Mouse (Mus musculus) limb, embryonic 14.5 days (tissue): Measurements from ENCODE around the gene Rdh16f1. TPM values are rescaled to one million over a fixed set of nuclear protein-coding genes. Genes with fewer than 3 reads are reported as not detected.
A peak's percentile ranks its signal among the peaks of the same experiment; 100 is the strongest.

Experiments
- ATAC-seq: fragments of 200-750 bp; cut with Nextera tagmentation; 2 replicates; pipeline ENCODE4 v1.8.0; 2017; ENCODE audit warnings: low read depth, moderate number of reproducible peaks, moderate TSS enrichment; ENCODE audit not compliant: low FRiP score
- DNase-seq: peaks from one replicate; pipeline ENCODE4 v3.0.0-alpha.2; 2015; ENCODE audit warnings: low spot score
- H3K27ac ChIP-seq: fragments of 300-500 bp; sonication (generic); replicated peaks from 2 replicates; pipeline ENCODE4 v1.5.1; 2014; ENCODE audit warnings: low read depth, mild to moderate bottlenecking, low read length, moderate library complexity, mixed read lengths
- H3K27me3 ChIP-seq: fragments of 300-500 bp; sonication (generic); 2 replicates; pipeline ENCODE4 v1.6.1; 2014; ENCODE audit warnings: low read length, mixed read lengths; ENCODE audit not compliant: control insufficient read depth, insufficient read depth
- H3K36me3 ChIP-seq: fragments of 300-500 bp; sonication (generic); 2 replicates; pipeline ENCODE4 v1.6.1; 2014; ENCODE audit warnings: mild to moderate bottlenecking, low read length, moderate library complexity, mixed read lengths; ENCODE audit not compliant: control insufficient read depth, insufficient read depth
- H3K4me1 ChIP-seq: fragments of 300-500 bp; sonication (generic); 2 replicates; pipeline ENCODE4 v1.6.1; 2014; ENCODE audit warnings: antibody characterized with exemption, low read length, mixed read lengths; ENCODE audit not compliant: control insufficient read depth, insufficient read depth
- H3K4me2 ChIP-seq: fragments of 300-500 bp; sonication (generic); replicated peaks from 2 replicates; pipeline ENCODE4 v1.6.1; 2014; ENCODE audit warnings: low read depth, mild to moderate bottlenecking, low read length, moderate library complexity; ENCODE audit not compliant: severe bottlenecking
- H3K4me3 ChIP-seq: fragments of 300-500 bp; sonication (generic); replicated peaks from 2 replicates; pipeline ENCODE4 v1.5.1; 2014; ENCODE audit warnings: low read length
- H3K9ac ChIP-seq: fragments of 300-500 bp; sonication (generic); 2 replicates; pipeline ENCODE4 v1.6.1; 2014; ENCODE audit warnings: mild to moderate bottlenecking, low read depth, low read length, moderate library complexity; ENCODE audit not compliant: severe bottlenecking
- H3K9me3 ChIP-seq: fragments of 300-500 bp; sonication (generic); 2 replicates; pipeline ENCODE4 v1.6.1; 2016; ENCODE audit warnings: low read length; ENCODE audit not compliant: control insufficient read depth
- POLR2A ChIP-seq: fragments of 200-500 bp; IDR thresholded peaks from 2 replicates; pipeline ENCODE4 v1.8.0; 2012; ENCODE audit warnings: inconsistent platforms, mild to moderate bottlenecking, moderate library complexity, borderline replicate concordance; ENCODE audit not compliant: insufficient read depth, insufficient read length; ENCODE audit errors: extremely low read depth
- WGBS: fragments of 180-500 bp; shearing (Covaris S2); extraction: QIAGEN DNeasy Blood & Tissue Kit; methylation state at CpG from one replicate; pipeline ENCODE4 v1.1.7; 2014; 5-methylcytosine and 5-hydroxymethylcytosine counted together
- polyA plus RNA-seq, 2 experiments: library from polyadenylated mRNA; depleted of rRNA in 1 of 2; stranded (reverse) in 1 of 2; unstranded in 1 of 2; fragments of >200 nt; fragmentation: Nextera tagmentation in 1 of 2; extraction: Ambion mirVana in 1 of 2; gene quantifications; 2 replicates each; pipeline versions ENCODE4 v1.2.1 to v1.2.3; 2012 to 2014

The Rdh16f1 gene
- polyA plus RNA-seq, 2 experiments = 0.16 to 0.59 TPM

DNA sequence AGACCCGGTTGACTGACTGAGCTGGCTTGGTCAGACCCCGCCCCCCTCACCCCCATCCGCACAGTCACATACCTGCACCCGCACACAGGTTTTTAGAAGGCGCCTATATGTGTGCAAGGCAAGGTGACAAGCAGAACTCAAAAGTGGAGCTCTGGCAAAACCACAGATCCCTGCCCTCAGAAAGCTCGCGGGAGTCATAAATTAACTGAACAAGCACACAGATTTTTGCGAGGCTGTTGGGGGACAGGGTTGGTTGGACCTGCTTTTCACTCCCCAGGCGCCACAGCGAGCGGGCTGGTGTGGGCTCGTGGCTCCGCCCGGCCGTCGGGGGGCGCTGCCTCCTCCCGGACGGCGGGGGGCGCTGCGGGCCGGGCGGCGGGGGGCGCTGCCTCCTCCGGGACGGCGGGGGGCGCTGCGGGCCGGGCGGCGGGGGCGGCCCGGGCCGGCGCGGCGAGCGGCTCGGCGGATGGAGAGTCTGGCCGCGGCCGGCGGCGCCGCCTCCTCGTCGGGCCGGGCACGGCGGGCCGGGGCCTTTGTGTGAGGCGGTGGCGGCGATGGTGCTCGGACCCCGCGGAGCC, 20.4 kb upstream of the Rdh16f1 start, which contains the start of gene Zbtb39:
Zbtb39 (plus strand) TSS at position 456 of the 578 bp plus-strand sequence.
- Histone ChIP-seq H3K9ac (peak within 1 kb of the TSS; percentile 98), H3K4me3 (peak within 1 kb of the TSS; percentile 90), H3K36me3 (peaks cover 28% of the 10 kb centered on the region), H3K4me1 (peaks cover 10% of the 10 kb centered on the region), H3K27ac (peak within 1 kb of the TSS; percentile 79), H3K9me3 (no peaks in the 10 kb centered on the region), H3K27me3 (no peaks in the 10 kb centered on the region), H3K4me2 (peak within 1 kb of the TSS; percentile 78)
- TF ChIP-seq POLR2A = 0 out of 2 replicates have a peak, but pooled peaks have one; percentile 50
- peak; percentile 85 for ATAC-seq
- peak; percentile 72 for DNase-seq
- 2% methylated on average over 24 of the region's 61 CpGs for WGBS

DNA sequence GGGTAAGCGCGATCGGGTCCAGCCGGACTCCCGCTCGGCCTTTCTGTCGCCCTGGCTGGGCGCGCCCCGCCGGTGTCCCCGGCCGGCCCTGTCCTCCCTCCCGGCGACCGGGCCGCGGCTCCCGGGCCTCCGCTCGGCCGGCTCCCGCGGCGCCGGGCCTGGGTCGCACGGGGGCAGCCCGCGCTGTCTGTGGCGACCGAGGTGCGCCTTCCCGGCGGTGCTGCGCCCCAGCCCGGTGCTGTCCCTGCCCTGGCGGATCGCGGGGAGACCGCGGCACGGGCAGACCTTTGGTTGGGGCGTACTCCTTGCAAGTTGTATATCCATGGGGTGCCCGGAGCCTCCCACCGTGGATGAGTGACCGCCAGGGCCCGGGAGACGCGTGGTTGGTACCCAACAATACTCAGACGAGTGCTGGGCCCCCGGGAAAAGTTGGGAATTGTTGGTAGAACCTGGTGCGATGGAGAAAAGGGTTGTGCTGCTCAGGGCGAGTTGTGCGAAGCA, 19.9 kb upstream of the Rdh16f1 start:
- H3K4me1 ChIP-seq = peaks cover 10% of the 10 kb centered on the region
- WGBS = under 1% methylated on average over 22 of the region's 55 CpGs

DNA sequence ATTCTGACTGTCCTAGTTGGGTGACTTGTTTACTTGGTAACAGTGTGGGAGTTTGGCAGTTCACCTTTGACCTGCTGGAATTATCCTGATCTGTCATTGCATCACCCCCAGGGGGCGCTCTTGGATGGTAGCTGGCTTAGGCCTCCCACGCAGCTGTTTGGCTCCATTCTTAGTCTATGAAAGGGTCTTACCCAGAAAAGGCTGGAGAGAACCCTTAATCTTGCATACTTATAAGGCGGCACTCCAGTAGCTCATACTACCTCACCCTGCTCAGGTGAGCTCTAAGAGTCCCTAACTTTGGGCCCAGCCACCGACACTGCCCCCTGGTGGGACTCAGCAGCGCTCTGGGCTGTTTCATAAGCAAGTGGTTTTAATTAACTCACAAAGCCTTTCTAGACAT, 14.9 kb upstream of the Rdh16f1 start:
- H3K9ac ChIP-seq = no peak overlapping the region
- no peak overlapping the region for H3K4me3 ChIP-seq
- H3K9me3 ChIP-seq = no peaks in the 10 kb centered on the region
- peaks cover 65% of the 10 kb centered on the region for H3K36me3 ChIP-seq
- WGBS = 62% methylated on average over 5 of the region's 5 CpGs
- no peak overlapping the region for H3K4me2 ChIP-seq
- DNase-seq (peak; percentile 58), ATAC-seq (no peak)
- no peak overlapping the region for H3K27ac ChIP-seq
- no peaks in the 10 kb centered on the region for H3K27me3 ChIP-seq
- TF ChIP-seq POLR2A = no peak
- H3K4me1 ChIP-seq = peaks cover 13% of the 10 kb centered on the region

More for the DNA sequence above, 19.9 kb upstream of the Rdh16f1 start:
- H3K4me3 ChIP-seq = peak overlapping the region; percentile 90
- TF ChIP-seq POLR2A = no peak
- H3K9me3 ChIP-seq = no peaks in the 10 kb centered on the region
- H3K4me2 ChIP-seq = peak overlapping the region; percentile 78
- no peaks in the 10 kb centered on the region for H3K27me3 ChIP-seq
- DNase-seq (no peak), ATAC-seq (peak; percentile 36)
- peak overlapping the region; percentile 79 for H3K27ac ChIP-seq
- peak overlapping the region; percentile 98 for H3K9ac ChIP-seq
- H3K36me3 ChIP-seq = peaks cover 33% of the 10 kb centered on the region

DNA sequence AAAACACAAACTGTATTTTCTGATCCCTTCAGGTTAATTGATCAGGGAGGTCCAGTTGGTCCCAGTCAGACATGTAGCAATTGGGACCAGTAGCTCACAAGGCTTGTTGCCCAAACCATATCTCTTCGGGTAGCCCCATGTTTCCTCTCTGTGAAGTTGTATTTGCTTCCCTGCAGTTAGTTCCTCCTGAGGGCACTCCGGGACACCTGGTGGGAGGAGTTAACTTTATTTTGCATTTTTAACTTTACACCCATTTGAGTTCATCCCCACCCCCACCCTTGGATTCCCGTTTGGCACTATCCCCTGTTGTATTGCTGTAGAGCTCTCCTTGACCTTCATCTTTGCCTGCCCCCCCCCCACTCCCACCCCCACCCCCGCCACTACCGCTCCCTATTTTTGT, 13.7 kb upstream of the Rdh16f1 start:
- no peak for TF ChIP-seq POLR2A
- no peak for ATAC-seq
- DNase-seq = no peak
- H3K36me3 ChIP-seq = peaks cover 65% of the 10 kb centered on the region
- WGBS = 77% methylated on average over 5 of the region's 5 CpGs
- no peaks in the 10 kb centered on the region for H3K27me3 ChIP-seq
- H3K4me1 ChIP-seq = peaks cover 6% of the 10 kb centered on the region; the same call in 1 of the 2 replicates
- H3K4me2 ChIP-seq = no peak overlapping the region
- H3K9ac ChIP-seq = no peak overlapping the region
- no peak overlapping the region for H3K27ac ChIP-seq
- no peak overlapping the region for H3K4me3 ChIP-seq
- no peaks in the 10 kb centered on the region for H3K9me3 ChIP-seq

DNA sequence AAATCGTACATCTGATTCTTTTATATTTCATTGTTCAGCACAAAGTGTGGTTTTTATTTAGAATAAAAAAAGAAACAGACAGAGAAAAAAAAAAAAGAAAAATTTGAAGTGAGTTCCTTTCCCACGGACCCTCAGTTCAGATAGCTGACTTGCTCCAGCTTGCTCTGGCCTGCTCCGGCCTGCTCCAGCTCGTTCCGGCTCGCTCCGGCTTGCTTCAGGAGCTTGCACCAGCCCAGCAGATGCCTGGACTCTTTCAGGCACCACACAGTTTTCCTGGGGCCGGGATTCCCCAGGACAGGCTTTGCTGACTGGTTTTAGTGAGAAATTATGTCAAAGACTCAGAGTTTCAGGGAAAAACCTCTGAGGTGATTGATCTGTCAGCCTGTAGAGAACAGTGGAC, 12.3 kb upstream of the Rdh16f1 start:
- no peak overlapping the region for H3K4me3 ChIP-seq
- WGBS = 84% methylated on average over 8 of the region's 8 CpGs
- no peak overlapping the region for H3K27ac ChIP-seq
- H3K9me3 ChIP-seq = no peaks in the 10 kb centered on the region
- TF ChIP-seq POLR2A = no peak
- peaks cover 56% of the 10 kb centered on the region for H3K36me3 ChIP-seq
- H3K4me1 ChIP-seq = peaks cover 6% of the 10 kb centered on the region; the same call in 1 of the 2 replicates
- DNase-seq = no peak
- H3K4me2 ChIP-seq = no peak overlapping the region
- no peak for ATAC-seq
- no peaks in the 10 kb centered on the region for H3K27me3 ChIP-seq
- no peak overlapping the region for H3K9ac ChIP-seq
